ENCODE assay signal across 8 mouse cellular contexts in genomic region chr14:104466557-104466956, GRCm38 (mm10). TPM values are rescaled to one million over a fixed set of nuclear protein-coding genes. Genes with fewer than 3 reads are reported as not detected.
DNase-seq lines count a peak whose midpoint lies in the region; ATAC-seq and TF ChIP-seq lines count a peak whose summit lies in the region.

No protein-coding gene starts in this region.

- WGBS in heart, postnatal 0 days = under 1% methylated on average over 21 of the region's 43 CpGs
- WGBS in midbrain, embryonic 10.5 days = under 1% methylated on average over 42 of the region's 43 CpGs

- H3K4me3 ChIP-seq in ES-E14 (ENCODE audit: insufficient read depth in 1 of 2, low read depth in 1 of 2, low read length in 2 of 2, poor library complexity in 1 of 2, severe bottlenecking in 1 of 2) = peak overlapping the region; percentile 43 to 79; a peak in 3 of 4 replicates
- H3K4me3 ChIP-seq in heart, postnatal 0 days (ENCODE audit: low read depth, low read length) = peak overlapping the region; percentile 53; the same call in 1 of the 2 replicates
- peak overlapping the region; percentile 66 for H3K4me3 ChIP-seq in midbrain, embryonic 10.5 days

- peaks cover 92% of the 10 kb centered on the region for H3K27me3 ChIP-seq in heart, postnatal 0 days (ENCODE audit: control insufficient read depth, insufficient read depth, low read length)
- peaks cover 100% of the 10 kb centered on the region for H3K27me3 ChIP-seq in midbrain, embryonic 10.5 days (ENCODE audit: low read depth, poor library complexity, severe bottlenecking)

- no peak for ATAC-seq in heart, postnatal 0 days (ENCODE audit: insufficient read depth, low read depth)
- ATAC-seq in erythroid progenitor cell, adult 5-6 weeks (replicated peaks; ENCODE audit: low FRiP score, poor library complexity, severe bottlenecking) = no peak

- peak; percentile 29 to 30 for DNase-seq in cerebellum, postnatal 10 days
- DNase-seq in cerebellum, postnatal 36 days = no peak
- no peak for DNase-seq in ES-E14 (ENCODE audit: low read depth, low spot score)
- no peak for DNase-seq in heart, postnatal 0 days (ENCODE audit: low spot score)
- DNase-seq in midbrain, embryonic 10.5 days (ENCODE audit: low spot score) = peak; percentile 50
- DNase-seq in frontal cortex, postnatal 14 days (ENCODE audit: low spot score in 2 of 2) = no peak
- DNase-seq in spleen, postnatal 10 days (ENCODE audit: low spot score in 2 of 2) = no peak

- no peak for TF ChIP-seq EP300 in heart, postnatal 0 days (IDR thresholded peaks at IDR 0.05; ENCODE audit: low read depth)

- H3K36me3 ChIP-seq in ES-E14 (ENCODE audit: control insufficient read depth, insufficient read depth, low read length, poor library complexity, severe bottlenecking) = no peaks in the 10 kb centered on the region; the same call in 1 of the 2 replicates
- H3K36me3 ChIP-seq in heart, postnatal 0 days (replicated peaks; ENCODE audit: control insufficient read depth, insufficient read depth, low read length) = no peaks in the 10 kb centered on the region
- no peaks in the 10 kb centered on the region for H3K36me3 ChIP-seq in midbrain, embryonic 10.5 days

- H3K4me2 ChIP-seq in heart, postnatal 0 days (ENCODE audit: low read depth, low read length) = peak overlapping the region; percentile 72

- peak overlapping the region; percentile 3; the same call in 1 of the 2 replicates for H3K9ac ChIP-seq in ES-E14 (ENCODE audit: insufficient read depth, low read depth, low read length, poor library complexity, severe bottlenecking)
- H3K9ac ChIP-seq in heart, postnatal 0 days (replicated peaks; ENCODE audit: low read depth, low read length) = no peak overlapping the region

- in situ Hi-C loops in ES-E14 (cut with MboI; ENCODE audit: low sequenced_read_pairs in 2 of 2, unreplicated experiment in 2 of 2) = no loop called here

- peaks cover 0 to 5% of the 10 kb centered on the region in 2 experiments; a peak in 1 of 4 replicates for H3K4me1 ChIP-seq in ES-E14 (ENCODE audit: control insufficient read depth in 2 of 2, insufficient read depth in 2 of 2, low read length in 2 of 2, poor library complexity in 1 of 2)
- H3K4me1 ChIP-seq in heart, postnatal 0 days (ENCODE audit: control insufficient read depth, insufficient read depth) = peaks cover 8% of the 10 kb centered on the region; the same call in 1 of the 2 replicates
- peaks cover 26% of the 10 kb centered on the region for H3K4me1 ChIP-seq in midbrain, embryonic 10.5 days

- H3K27ac ChIP-seq in ES-E14 (ENCODE audit: insufficient read depth, low read depth, low read length, poor library complexity, severe bottlenecking) = no peak overlapping the region
- H3K27ac ChIP-seq in heart, postnatal 0 days (ENCODE audit: low read depth) = no peak overlapping the region
- H3K27ac ChIP-seq in midbrain, embryonic 10.5 days (replicated peaks) = 0 out of 2 replicates have a peak overlapping the region, but pooled peaks have one; percentile 78

- no peak for TF ChIP-seq CTCF in heart, postnatal 0 days (IDR thresholded peaks at IDR 0.05; ENCODE audit: low read depth)

- H3K9me3 ChIP-seq in ES-E14 (ENCODE audit: control insufficient read depth, insufficient read depth, low read depth, low read length) = no peaks in the 10 kb centered on the region
- no peaks in the 10 kb centered on the region for H3K9me3 ChIP-seq in heart, postnatal 0 days (replicated peaks; ENCODE audit: control insufficient read depth, low read length)
- no peaks in the 10 kb centered on the region for H3K9me3 ChIP-seq in midbrain, embryonic 10.5 days (replicated peaks)

TF ChIP-seq in ES-E14, 5 proteins besides CTCF, POLR2A, EP300 and RAD21:
- TF ChIP-seq HCFC1 (IDR thresholded peaks at IDR 0.05; ENCODE audit: borderline replicate concordance, insufficient read depth, low read length) (no peak), CHD2 (IDR thresholded peaks at IDR 0.05; ENCODE audit: low read depth, low read length) (no peak), ZC3H11A (IDR thresholded peaks at IDR 0.05; ENCODE audit: borderline replicate concordance, low read depth, low read length) (no peak), MAFK (IDR thresholded peaks at IDR 0.05; ENCODE audit: insufficient read depth, low read depth, low read length) (no peak), ZNF384 (IDR thresholded peaks at IDR 0.05; ENCODE audit: low read depth, low read length) (no peak)
TF ChIP-seq in ES-E14: peak in this region for 0.

RNA-seq across cellular contexts. Expression of gene Pou4f1, which starts 1.2 kb away (rescaled TPM):
- total RNA-seq in ES-E14 (2012; rRNA removed) = 1.6 and 2.9 TPM in 2 replicates
- not detected in 2 replicates for total RNA-seq in heart, postnatal 0 days (2014; rRNA removed; ENCODE audit: low replicate concordance)
- 0.04 and 0.23 TPM in 2 replicates for polyA plus RNA-seq in heart, postnatal 0 days (2015; fragmentation: Nextera tagmentation; extraction: Ambion mirVana)
- polyA plus RNA-seq in midbrain, embryonic 10.5 days (2016; fragmentation: Nextera tagmentation; extraction: Ambion mirVana) = 24.5 and 24.9 TPM in 2 replicates
- total RNA-seq in erythroid progenitor cell, adult 5-6 weeks (2015; ENCODE audit: low replicate concordance) = not detected in 2 replicates
- not detected in 2 replicates for total RNA-seq in erythroid progenitor cell, adult 5-6 weeks (2017; ENCODE audit: low replicate concordance)

RNA-seq across cellular contexts. Expression of gene Rnf219, which starts 55.9 kb away (rescaled TPM):
- 2.9 and 3.0 TPM in 2 replicates for total RNA-seq in ES-E14 (2012; rRNA removed)
- 0.61 and 2.0 TPM in 2 replicates for total RNA-seq in heart, postnatal 0 days (2014; rRNA removed; ENCODE audit: low replicate concordance)
- 6.6 and 7.8 TPM in 2 replicates for polyA plus RNA-seq in heart, postnatal 0 days (2015; fragmentation: Nextera tagmentation; extraction: Ambion mirVana)
- polyA plus RNA-seq in midbrain, embryonic 10.5 days (2016; fragmentation: Nextera tagmentation; extraction: Ambion mirVana) = 41.8 and 44.3 TPM in 2 replicates
- total RNA-seq in erythroid progenitor cell, adult 5-6 weeks (2015; ENCODE audit: low replicate concordance) = 0.36 and 2.5 TPM in 2 replicates
- 2.6 and 29.0 TPM in 2 replicates for total RNA-seq in erythroid progenitor cell, adult 5-6 weeks (2017; ENCODE audit: low replicate concordance)

Comparison
In these comparisons a context has a peak if more than half of its experiments do, and no peak if none do; other contexts are left out.
1. DNase-seq: peak in cerebellum, postnatal 10 days (2 of 2) and midbrain, embryonic 10.5 days (single experiment); none in cerebellum, postnatal 36 days (0 of 2), ES-E14 (single experiment), heart, postnatal 0 days (single experiment), frontal cortex, postnatal 14 days (0 of 2) and spleen, postnatal 10 days (0 of 2).
2. Peak in every context shown above with its lines, with median percentiles within 50 percentile points of each other: H3K4me3 ChIP-seq.